Mouse (Mus musculus): ENCODE measurements around the gene Fam192a. TPM values are rescaled to one million over a fixed set of nuclear protein-coding genes. Genes with fewer than 3 reads are reported as not detected.

The Fam192a gene
- polyA plus RNA-seq, 1 experiment, result 24.2 TPM

- Histone ChIP-seq H3ac (ENCODE audit: control insufficient read depth, insufficient read length) (no peak overlapping the region), H3K79me2 (ENCODE audit: control insufficient read depth, insufficient read depth) (no peaks in the 10 kb centered on the region), H3K4me3 (no peak overlapping the region), H3K36me3 (ENCODE audit: control insufficient read depth, insufficient read depth) (peaks cover 32% of the 10 kb centered on the region), H3K4me2 (ENCODE audit: low read depth) (no peak overlapping the region), H3K27me3 (ENCODE audit: control insufficient read depth, insufficient read depth, insufficient read length) (no peaks in the 10 kb centered on the region)
- TF ChIP-seq MYOG (IDR thresholded peaks at IDR 0.05; ENCODE audit: control insufficient read depth in 1 of 3, insufficient read depth in 1 of 3, insufficient read length in 2 of 3, low read depth in 2 of 3), result no peak
- TF ChIP-seq REST (IDR thresholded peaks at IDR 0.05; ENCODE audit: insufficient read depth, insufficient read length), result no peak
- TF ChIP-seq POLR2AphosphoS2 (IDR thresholded peaks at IDR 0.05; ENCODE audit: insufficient read length, low read depth), result no peak
- TF ChIP-seq POLR2A (IDR thresholded peaks at IDR 0.05; ENCODE audit: insufficient read length, low read depth), result no peak
Measured at GRCm38 (mm10) chr8:94575148-94575547, 26.6 kb downstream of the Fam192a start.

- Histone ChIP-seq H3K4me3 (no peak overlapping the region), H3K27me3 (ENCODE audit: control insufficient read depth, insufficient read depth, insufficient read length) (no peaks in the 10 kb centered on the region), H3ac (ENCODE audit: control insufficient read depth, insufficient read length) (no peak overlapping the region), H3K79me2 (ENCODE audit: control insufficient read depth, insufficient read depth) (no peaks in the 10 kb centered on the region), H3K4me2 (ENCODE audit: low read depth) (no peak overlapping the region), H3K36me3 (ENCODE audit: control insufficient read depth, insufficient read depth) (peaks cover 28% of the 10 kb centered on the region)
- TF ChIP-seq MYOG (IDR thresholded peaks at IDR 0.05; ENCODE audit: control insufficient read depth in 1 of 3, insufficient read depth in 1 of 3, insufficient read length in 2 of 3, low read depth in 2 of 3) (no peak), E2F4 (IDR thresholded peaks at IDR 0.05; ENCODE audit: insufficient read depth) (no peak), SRF (IDR thresholded peaks at IDR 0.05; ENCODE audit: control insufficient read depth, insufficient read length, low read depth) (no peak), POLR2AphosphoS2 (IDR thresholded peaks at IDR 0.05; ENCODE audit: insufficient read length, low read depth) (no peak), USF1 (IDR thresholded peaks at IDR 0.05; ENCODE audit: low read depth) (no peak), REST (IDR thresholded peaks at IDR 0.05; ENCODE audit: insufficient read depth, insufficient read length) (no peak), POLR2A (IDR thresholded peaks at IDR 0.05; ENCODE audit: insufficient read length, low read depth) (no peak), MYOD1 (IDR thresholded peaks at IDR 0.05; ENCODE audit: control insufficient read depth in 1 of 3, insufficient read length in 2 of 3, low read depth in 2 of 3) (no peak), CEBPB (IDR thresholded peaks at IDR 0.05; ENCODE audit: insufficient read depth, poor library complexity, severe bottlenecking) (no peak), MAX (IDR thresholded peaks at IDR 0.05; ENCODE audit: low read depth) (no peak), TCF12 (IDR thresholded peaks at IDR 0.05; ENCODE audit: insufficient read depth, poor library complexity, severe bottlenecking) (no peak), TCF3 (IDR thresholded peaks at IDR 0.05; ENCODE audit: insufficient read length, low read depth) (no peak)
Measured at GRCm38 (mm10) chr8:94574159-94574907, 27.5 kb downstream of the Fam192a start.

DNA sequence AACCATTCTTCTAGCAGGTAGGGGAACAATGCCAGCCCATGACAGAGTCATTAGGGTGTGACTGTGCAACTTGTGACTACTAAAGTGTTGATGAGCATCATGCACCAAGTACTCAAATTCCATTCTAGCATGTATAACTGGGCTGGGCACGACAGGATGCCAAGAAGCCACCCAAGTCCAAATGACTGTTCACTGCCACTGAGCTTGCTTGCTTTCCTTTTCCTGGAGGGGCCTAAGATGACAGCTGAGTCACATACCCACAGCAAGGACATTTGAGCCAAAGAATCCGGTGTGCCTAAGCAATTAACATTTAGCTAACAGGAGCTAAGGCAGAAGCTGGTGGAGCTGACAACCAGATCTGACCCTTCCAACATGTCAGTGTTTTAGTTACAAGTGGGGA, 29.9 kb downstream of the Fam192a start:
- Histone ChIP-seq H3K4me2 (ENCODE audit: low read depth) (peak overlapping the region; percentile 18), H3K79me2 (ENCODE audit: control insufficient read depth, insufficient read depth) (no peaks in the 10 kb centered on the region), H3ac (ENCODE audit: control insufficient read depth, insufficient read length) (no peak overlapping the region), H3K4me3 (no peak overlapping the region), H3K27me3 (ENCODE audit: control insufficient read depth, insufficient read depth, insufficient read length) (no peaks in the 10 kb centered on the region), H3K36me3 (ENCODE audit: control insufficient read depth, insufficient read depth) (peaks cover 18% of the 10 kb centered on the region)
- TF ChIP-seq E2F4 (IDR thresholded peaks at IDR 0.05; ENCODE audit: insufficient read depth) (no peak), MAX (IDR thresholded peaks at IDR 0.05; ENCODE audit: low read depth) (no peak), TCF12 (IDR thresholded peaks at IDR 0.05; ENCODE audit: insufficient read depth, poor library complexity, severe bottlenecking) (no peak), MYOG (IDR thresholded peaks at IDR 0.05; ENCODE audit: control insufficient read depth in 1 of 3, insufficient read depth in 1 of 3, insufficient read length in 2 of 3, low read depth in 2 of 3) (peak in 2 of 3 experiments; percentile 26 to 30)

GRCm38 (mm10) chr8:94569419-94569818, 32.4 kb downstream of the Fam192a start:
- no peaks in the 10 kb centered on the region for H3K27me3 ChIP-seq (ENCODE audit: control insufficient read depth, insufficient read depth, insufficient read length)
- TF ChIP-seq POLR2AphosphoS2 (IDR thresholded peaks at IDR 0.05; ENCODE audit: insufficient read length, low read depth) (no peak), MYOG (IDR thresholded peaks at IDR 0.05; ENCODE audit: control insufficient read depth in 1 of 3, insufficient read depth in 1 of 3, insufficient read length in 2 of 3, low read depth in 2 of 3) (peak in 1 of 3 experiments; percentile 26), CEBPB (IDR thresholded peaks at IDR 0.05; ENCODE audit: insufficient read depth, poor library complexity, severe bottlenecking) (peak; percentile 58; the same call in 1 of the 2 replicates)
- no peak overlapping the region for H3K4me3 ChIP-seq
- no peaks in the 10 kb centered on the region for H3K79me2 ChIP-seq (ENCODE audit: control insufficient read depth, insufficient read depth)
- no peak overlapping the region for H3ac ChIP-seq (ENCODE audit: control insufficient read depth, insufficient read length)
- peaks cover 2% of the 10 kb centered on the region for H3K36me3 ChIP-seq (ENCODE audit: control insufficient read depth, insufficient read depth)
- H3K4me2 ChIP-seq (ENCODE audit: low read depth), result no peak overlapping the region

DNA sequence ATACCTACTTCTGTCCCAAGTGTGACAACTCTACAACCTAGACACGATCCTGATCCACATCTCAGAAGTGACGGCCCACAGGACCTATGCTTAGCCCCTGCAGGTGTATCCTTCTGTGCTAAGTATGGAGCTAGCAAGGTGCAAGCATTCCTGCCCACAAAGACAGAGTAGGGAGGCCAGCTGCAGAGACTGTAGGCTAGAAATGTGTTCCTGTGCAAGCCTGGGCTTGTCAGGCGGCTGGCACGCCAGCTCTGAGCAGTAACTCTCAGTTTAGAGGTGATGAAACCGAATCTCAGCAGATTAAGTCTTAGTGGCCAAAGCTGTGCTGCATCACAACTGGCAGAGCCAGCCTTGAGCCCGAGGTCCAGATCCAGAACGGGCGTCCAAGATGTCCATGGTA, 33.7 kb downstream of the Fam192a start:
- Histone ChIP-seq H3K36me3 (ENCODE audit: control insufficient read depth, insufficient read depth) (no peaks in the 10 kb centered on the region), H3K4me3 (no peak overlapping the region), H3K27me3 (ENCODE audit: control insufficient read depth, insufficient read depth, insufficient read length) (no peaks in the 10 kb centered on the region), H3K79me2 (ENCODE audit: control insufficient read depth, insufficient read depth) (no peaks in the 10 kb centered on the region), H3K4me2 (ENCODE audit: low read depth) (no peak overlapping the region), H3ac (ENCODE audit: control insufficient read depth, insufficient read length) (no peak overlapping the region)
- TF ChIP-seq CEBPB (IDR thresholded peaks at IDR 0.05; ENCODE audit: insufficient read depth, poor library complexity, severe bottlenecking), result no peak
- no peak for TF ChIP-seq TCF12 (IDR thresholded peaks at IDR 0.05; ENCODE audit: insufficient read depth, poor library complexity, severe bottlenecking)
- no peak for TF ChIP-seq USF1 (IDR thresholded peaks at IDR 0.05; ENCODE audit: low read depth)
- TF ChIP-seq MYOD1 (IDR thresholded peaks at IDR 0.05; ENCODE audit: control insufficient read depth in 1 of 3, insufficient read length in 2 of 3, low read depth in 2 of 3), result peak in 1 of 3 experiments; percentile 47
